Mouse (Mus musculus): Measurements from ENCODE around the gene Myo1b.
"Not testable (repeated sequence)": the region's sequence is repeated elsewhere in the genome, so short reads cannot be mapped to it uniquely, and the experiment has no call there.

The Myo1b gene

DNA sequence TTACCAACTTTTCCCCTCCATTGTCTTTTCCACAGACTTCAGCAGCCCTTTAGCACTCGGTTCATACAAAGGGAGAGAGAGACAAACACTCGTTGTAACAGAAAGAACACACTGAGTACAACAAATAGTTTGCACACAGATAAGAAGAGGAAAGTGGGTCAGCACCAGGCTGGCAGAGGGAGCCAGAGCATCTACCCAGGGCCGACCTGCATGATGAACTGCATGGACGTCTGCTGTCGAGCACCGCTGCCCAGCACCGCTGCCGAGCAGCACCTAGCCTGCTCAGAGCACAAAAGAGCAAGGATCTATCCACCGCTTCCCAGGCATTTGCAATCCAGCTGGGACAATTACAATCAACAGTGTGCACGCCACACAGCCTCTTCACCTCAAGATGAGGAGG, 19.9 kb downstream of the Myo1b start:
- DNase-seq (ENCODE audit: low spot score), result no peak

DNA sequence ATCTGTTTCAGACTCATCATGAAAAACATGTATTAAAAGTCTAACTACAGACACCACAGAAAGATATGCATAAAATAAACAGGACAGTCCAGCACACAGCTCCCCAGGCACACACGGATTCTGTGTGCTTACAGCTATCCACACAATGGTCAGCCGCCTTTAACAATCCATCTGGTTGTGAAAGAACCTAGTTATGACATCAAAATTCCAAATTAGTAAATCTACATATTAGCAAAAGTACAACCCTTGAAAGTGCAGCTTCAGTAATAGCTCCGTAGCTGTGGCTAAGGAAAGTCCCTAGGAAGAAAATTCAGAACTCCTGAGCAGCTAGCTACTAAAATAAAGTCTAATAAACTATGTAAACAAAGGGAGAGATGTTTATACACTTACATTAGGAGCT, 21.1 kb downstream of the Myo1b start:
- no peak for DNase-seq (ENCODE audit: low spot score)

DNA sequence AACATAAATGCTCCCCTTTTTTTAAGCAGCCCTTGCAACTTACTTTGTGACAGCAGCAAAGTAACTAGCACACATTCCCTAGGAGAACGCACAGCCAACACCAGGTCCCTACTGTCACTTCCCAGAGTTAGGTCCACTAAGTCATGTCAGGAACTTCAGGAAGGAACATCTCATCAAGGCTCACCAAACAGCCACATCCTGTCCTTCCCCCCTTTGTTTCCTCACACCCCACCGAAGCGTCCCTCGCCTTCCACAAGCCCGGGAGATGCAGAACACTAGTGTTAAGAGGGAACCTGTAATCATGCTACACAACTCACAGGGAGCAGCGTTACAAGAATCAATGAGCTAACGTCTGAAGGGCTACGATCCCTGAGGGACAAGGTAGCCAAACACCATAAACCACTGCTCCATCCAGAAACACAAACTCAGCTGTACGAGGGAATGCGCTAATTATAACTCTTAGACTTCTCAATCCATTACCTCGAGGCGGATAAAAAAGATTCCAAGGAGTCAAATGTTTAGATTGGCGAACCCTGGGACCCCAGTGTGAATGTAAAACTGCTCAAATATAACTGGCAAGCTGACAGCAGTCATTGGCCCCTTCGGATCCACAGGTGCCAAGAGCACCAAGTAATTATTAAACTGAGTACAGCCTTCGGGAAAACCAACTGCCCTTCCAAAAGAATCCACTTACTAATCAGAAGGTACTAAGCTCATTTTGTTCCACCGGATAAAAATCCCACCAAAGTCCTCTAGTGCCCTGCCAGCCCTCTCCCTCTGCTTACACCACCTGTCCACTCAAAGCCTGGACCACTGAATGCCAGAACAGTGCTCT, 22.1 kb downstream of the Myo1b start:
- peak; percentile 35 for DNase-seq (ENCODE audit: low spot score)

GRCm38 (mm10) chr1:51892005-51892404, 23.9 kb downstream of the Myo1b start:
- DNase-seq (ENCODE audit: low spot score), result no peak

DNA sequence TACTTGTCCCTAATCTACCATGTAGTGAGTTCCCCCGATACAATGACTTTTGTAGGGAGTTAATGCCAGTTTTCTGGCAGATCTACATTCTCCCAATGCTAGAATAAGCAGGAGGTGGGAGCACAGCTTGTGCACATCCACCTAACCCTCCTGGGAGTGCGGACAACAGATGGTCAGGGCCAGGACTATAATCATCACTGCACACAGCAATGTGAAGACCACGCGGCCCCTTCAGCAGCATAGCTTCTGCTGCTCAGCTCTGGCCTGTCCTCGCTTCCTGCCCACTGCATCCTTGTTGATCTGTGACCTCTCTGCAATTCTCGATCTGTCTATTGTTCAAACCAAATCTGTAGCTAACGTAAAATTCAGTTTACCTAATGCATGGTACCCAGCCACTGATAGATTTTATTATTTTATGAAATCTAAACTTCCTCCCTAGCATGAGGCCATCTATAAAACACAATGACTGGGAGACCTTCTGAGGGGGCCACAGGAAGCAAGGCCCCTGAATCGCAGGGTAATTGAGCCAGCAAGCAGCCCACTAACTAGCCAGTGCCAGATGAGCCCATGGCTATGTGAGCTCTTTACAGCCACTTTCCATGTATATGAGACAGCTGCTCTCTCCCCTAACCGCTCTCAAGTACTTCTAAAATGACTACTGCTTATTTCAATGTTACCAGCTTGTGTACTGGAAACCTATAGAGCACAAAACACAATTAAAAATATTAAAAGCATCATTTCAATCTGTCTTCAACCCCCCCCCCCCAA, 27.6 kb downstream of the Myo1b start:
- no peak for DNase-seq (ENCODE audit: low spot score)

- peak; percentile 31 for DNase-seq (ENCODE audit: low spot score)
Measured at GRCm38 (mm10) chr1:51885356-51885983, 30.4 kb downstream of the Myo1b start.

- DNase-seq (ENCODE audit: low spot score), result no peak
Measured at GRCm38 (mm10) chr1:51883211-51883610, 32.7 kb downstream of the Myo1b start.

DNA sequence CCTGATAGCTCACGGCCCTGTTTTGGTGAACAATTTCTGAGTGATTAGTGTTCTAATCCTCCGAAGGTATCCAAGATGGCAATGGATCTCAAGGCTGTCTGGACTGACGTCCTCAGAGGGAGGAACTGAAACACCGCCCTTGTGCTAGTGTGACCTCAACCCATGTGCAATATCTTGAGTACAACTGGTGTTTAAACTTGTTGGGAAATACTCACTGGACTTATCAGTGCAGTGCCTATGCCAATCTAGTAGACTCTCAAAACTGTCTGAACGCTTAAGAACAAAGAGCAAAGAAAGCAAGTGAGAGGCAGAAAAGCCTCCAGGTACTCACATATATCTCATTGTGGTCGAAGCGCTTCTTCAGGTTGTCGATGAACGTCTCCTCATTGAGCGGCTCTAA, 33.1 kb downstream of the Myo1b start:
- DNase-seq (ENCODE audit: low spot score), result peak; percentile 43

GRCm38 (mm10) chr1:51879927-51880814, 35.7 kb downstream of the Myo1b start:
- DNase-seq (ENCODE audit: low spot score), result no peak

DNA sequence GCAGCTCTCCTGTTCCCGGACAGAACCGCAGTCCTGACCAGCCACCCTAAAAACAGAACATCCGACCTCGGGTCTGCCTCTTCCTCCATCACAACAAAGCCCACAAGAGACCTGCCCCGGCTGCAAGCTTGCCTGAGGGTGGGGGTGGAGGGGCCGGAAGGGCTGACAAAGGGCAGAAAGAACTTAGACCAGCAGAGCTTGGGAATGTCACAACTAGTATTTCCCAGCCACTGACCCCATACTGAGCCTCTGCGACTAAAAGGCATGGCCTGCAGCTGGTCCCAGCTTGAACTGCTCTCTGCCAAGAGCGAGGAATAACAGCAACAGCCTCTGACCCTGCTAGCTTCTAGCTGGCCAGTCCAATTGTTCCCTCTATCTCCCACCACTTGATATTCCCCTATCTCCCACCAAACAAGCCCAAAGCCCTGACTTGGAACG, 36.5 kb downstream of the Myo1b start:
- no peak for DNase-seq (ENCODE audit: low spot score)

DNA sequence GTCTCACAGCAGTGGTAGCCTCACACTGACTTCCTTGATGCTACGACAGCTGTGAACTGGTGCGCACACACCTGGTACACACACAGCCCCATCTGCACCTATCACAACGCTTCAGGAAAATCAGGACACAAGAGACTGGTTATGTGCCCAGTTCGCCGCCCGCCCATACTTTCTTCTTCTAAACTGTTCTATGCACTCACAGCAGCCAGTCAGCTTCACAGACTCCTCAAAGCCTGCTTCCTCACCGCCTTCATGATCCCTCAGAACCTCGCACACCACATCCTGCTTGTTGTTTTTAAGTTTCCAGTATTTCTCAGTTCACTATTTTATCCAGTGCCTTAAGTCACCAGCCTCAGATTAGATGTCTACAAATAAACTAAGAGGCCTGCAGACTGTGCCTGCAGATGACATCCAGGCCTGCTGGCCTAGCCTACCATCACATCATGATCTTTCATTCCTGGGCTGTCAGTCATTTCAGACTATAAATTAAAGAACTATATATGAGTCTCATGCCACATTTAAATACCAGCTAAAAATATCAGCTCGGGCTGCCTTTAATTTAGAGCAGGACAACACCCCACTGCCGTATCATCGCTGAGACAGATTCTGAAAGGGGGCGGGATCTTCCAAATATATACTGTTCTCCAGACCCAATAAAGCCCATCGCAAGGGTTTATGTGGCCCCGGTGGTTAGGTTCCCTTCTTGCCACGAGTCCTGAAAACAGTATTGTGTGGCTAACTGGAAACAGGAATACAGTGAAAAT, 40.2 kb downstream of the Myo1b start:
- no peak for DNase-seq (ENCODE audit: low spot score)

DNA sequence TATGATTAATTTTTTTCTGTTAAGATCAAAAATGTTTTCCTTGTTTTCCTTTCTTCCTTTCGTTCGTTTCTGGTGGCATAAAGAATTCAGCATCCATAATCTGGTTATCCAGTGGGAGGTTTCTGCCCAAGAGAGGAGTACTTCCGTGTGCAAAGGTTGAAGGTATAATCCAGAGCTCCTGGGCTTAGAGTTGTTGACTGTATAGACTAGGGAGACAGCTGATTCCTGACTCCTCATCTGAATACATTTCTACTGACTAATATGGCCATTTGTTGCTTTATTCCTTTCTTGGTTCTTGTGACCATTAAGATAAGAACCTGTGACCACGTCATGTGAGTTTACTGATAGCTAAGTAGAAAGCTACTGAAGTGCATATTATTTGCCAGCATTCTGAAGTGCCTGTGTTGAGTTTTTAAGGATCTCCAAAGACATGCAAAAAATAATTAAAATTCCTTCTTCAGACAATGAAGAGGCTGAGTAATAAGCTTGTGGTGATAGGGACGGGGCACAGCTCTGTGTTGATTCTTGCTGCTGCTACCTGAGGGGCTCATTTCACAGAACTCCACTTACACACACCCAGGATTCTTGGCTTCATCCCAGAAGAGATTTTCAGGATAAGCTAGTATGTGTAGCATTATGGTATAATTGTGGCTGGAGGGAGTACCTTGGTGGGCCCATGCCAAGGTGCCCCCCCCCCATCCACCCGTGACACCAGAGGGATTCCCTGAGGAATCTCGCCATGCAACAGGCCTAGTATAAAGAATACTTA, 43.2 kb downstream of the Myo1b start:
- no peak for DNase-seq (ENCODE audit: low spot score)

DNA sequence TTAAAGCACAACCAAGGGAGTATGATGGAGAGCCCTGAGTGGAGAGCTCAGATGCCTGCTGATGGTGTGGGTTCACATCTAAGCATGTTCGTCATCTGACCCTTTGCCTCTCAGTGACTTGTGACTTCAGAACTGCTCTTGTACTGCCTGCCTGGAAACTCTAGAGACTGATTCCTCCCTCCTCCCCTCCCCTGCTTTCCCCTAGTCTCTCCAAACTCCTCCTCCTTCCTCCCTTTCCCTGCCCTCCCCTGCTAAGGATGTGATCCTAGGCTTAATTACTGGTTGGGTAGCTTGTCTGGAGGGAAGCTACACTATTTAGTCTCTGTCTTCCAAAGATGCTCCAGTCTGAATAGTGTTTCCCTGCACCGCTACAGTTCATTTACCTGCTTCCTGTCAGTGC, 44.6 kb downstream of the Myo1b start:
- DNase-seq (ENCODE audit: low spot score), result not testable (repeated sequence)

- DNase-seq (ENCODE audit: low spot score), result no peak
Measured at GRCm38 (mm10) chr1:51862828-51863421, 52.9 kb downstream of the Myo1b start.

GRCm38 (mm10) chr1:51860837-51861236, 55.0 kb downstream of the Myo1b start:
- no peak for DNase-seq (ENCODE audit: low spot score)

- DNase-seq (ENCODE audit: low spot score), result no peak
Measured at GRCm38 (mm10) chr1:51856946-51857345, 58.9 kb downstream of the Myo1b start.

- DNase-seq (ENCODE audit: low spot score), result peak; percentile 44
Measured at GRCm38 (mm10) chr1:51856245-51856915, 59.5 kb downstream of the Myo1b start.

DNA sequence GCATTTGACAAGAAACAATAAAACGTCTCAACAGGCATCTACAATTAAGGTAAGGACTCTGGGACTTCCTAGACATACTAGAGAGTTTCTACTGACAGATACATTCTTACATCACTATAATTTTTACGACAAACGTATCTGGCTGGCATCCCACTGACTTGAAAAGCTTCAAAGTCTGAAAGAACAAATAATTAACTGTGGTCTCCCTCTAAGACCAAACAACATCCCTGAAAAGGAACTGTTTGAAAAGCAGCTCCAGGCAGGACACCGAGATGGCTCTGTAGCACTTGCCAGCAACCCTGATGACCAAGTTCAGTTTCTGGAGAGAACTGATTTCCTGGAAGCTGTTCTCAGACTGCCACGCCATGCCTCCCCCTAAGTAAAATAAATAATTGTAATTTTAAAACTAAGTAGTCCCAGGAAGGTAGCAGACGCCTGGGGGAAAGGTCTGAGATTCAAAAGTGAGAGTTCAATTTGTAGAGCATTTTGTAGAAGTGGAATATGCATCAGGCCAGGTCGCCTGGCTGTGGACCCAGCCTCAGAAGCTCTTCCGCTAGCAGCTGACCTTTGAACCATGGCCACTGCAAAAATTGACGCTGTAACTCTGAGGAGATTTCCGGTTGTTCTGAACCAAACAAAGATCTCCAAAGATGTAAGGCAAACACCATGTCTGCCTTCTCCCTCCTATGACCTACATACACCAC, 60.2 kb downstream of the Myo1b start:
- no peak for DNase-seq (ENCODE audit: low spot score)

GRCm38 (mm10) chr1:51852314-51852713, 63.6 kb downstream of the Myo1b start:
- no peak for DNase-seq (ENCODE audit: low spot score)

Data from lung, postnatal 25 days (tissue).